ENCODE assay signal across 30 mouse cellular contexts in genomic region chr2:59055615-59056145, GRCm38 (mm10).
DNase-seq lines count a peak whose midpoint lies in the region; ATAC-seq lines count a peak whose summit lies in the region.
"Had no signal": no experiment of that assay in that cellular context is flagged by ENCODE, and none has a peak within 500 bp of the region (broad histone marks: within the 10 kb centered on the region; RNA-seq: fewer than 3 reads in every experiment).

No protein-coding gene starts in this region.

- H3K27ac ChIP-seq in forebrain, embryonic 16.5 days (ENCODE audit: low read length) = peak overlapping the region; percentile 14; the same call in 1 of the 2 replicates
- H3K27ac ChIP-seq in forebrain, embryonic 13.5 days = no peak overlapping the region
- H3K27ac ChIP-seq: forebrain, embryonic 15.5 days; heart, embryonic 15.5 days; hindbrain, embryonic 12.5 days; limb, embryonic 10.5 days; limb, embryonic 15.5 days; liver, embryonic 13.5 days; midbrain, embryonic 10.5 days; midbrain, embryonic 15.5 days; neural tube, embryonic 12.5 days had no signal

- WGBS in forebrain, embryonic 16.5 days = 81% methylated on average over 5 of the region's 5 CpGs
- 83% methylated on average over 5 of the region's 5 CpGs for WGBS in forebrain, embryonic 13.5 days

- no peak overlapping the region for H3K4me2 ChIP-seq in forebrain, embryonic 16.5 days (ENCODE audit: low read length)
- H3K4me2 ChIP-seq in forebrain, embryonic 13.5 days = no peak overlapping the region
- H3K4me2 ChIP-seq: forebrain, embryonic 15.5 days; heart, embryonic 15.5 days; hindbrain, embryonic 12.5 days; limb, embryonic 15.5 days; liver, embryonic 13.5 days; lung, embryonic 14.5 days; midbrain, embryonic 15.5 days; neural tube, embryonic 12.5 days had no signal

- no peaks in the 10 kb centered on the region for H3K9me3 ChIP-seq in forebrain, embryonic 16.5 days (ENCODE audit: control insufficient read depth, low read length)
- no peaks in the 10 kb centered on the region for H3K9me3 ChIP-seq in forebrain, embryonic 13.5 days (replicated peaks)
- H3K9me3 ChIP-seq: forebrain, embryonic 15.5 days; G1E; heart, embryonic 15.5 days; hindbrain, embryonic 12.5 days; limb, embryonic 10.5 days; limb, embryonic 15.5 days; liver, embryonic 13.5 days; midbrain, embryonic 10.5 days; midbrain, embryonic 15.5 days; neural tube, embryonic 12.5 days had no signal

- no peak for ATAC-seq in forebrain, embryonic 16.5 days
- no peak for ATAC-seq in forebrain, embryonic 13.5 days
- peak; percentile 64 for ATAC-seq in CD4-positive, CD25-positive, alpha-beta regulatory T cell, adult 4 months
- ATAC-seq in monocyte, adult 5-6 weeks (replicated peaks; ENCODE audit: insufficient number of reproducible peaks, low FRiP score, low TSS enrichment, poor library complexity, severe bottlenecking) = no peak
- ATAC-seq: forebrain, embryonic 15.5 days; midbrain, embryonic 15.5 days; Patski had no signal

- no peak overlapping the region for H3K9ac ChIP-seq in forebrain, embryonic 16.5 days (replicated peaks; ENCODE audit: low read depth, low read length)
- H3K9ac ChIP-seq in forebrain, embryonic 13.5 days = no peak overlapping the region
- H3K9ac ChIP-seq: forebrain, embryonic 15.5 days; heart, embryonic 15.5 days; hindbrain, embryonic 12.5 days; limb, embryonic 15.5 days; liver, embryonic 13.5 days; lung, embryonic 14.5 days; midbrain, embryonic 15.5 days; neural tube, embryonic 12.5 days had no signal

- H3K4me1 ChIP-seq in forebrain, embryonic 16.5 days (replicated peaks; ENCODE audit: control insufficient read depth, insufficient read depth, low read length) = no peaks in the 10 kb centered on the region; the same call in 1 of the 2 replicates
- no peaks in the 10 kb centered on the region for H3K4me1 ChIP-seq in forebrain, embryonic 13.5 days
- H3K4me1 ChIP-seq: forebrain, embryonic 15.5 days; heart, embryonic 15.5 days; hindbrain, embryonic 12.5 days; limb, embryonic 10.5 days; limb, embryonic 15.5 days; liver, embryonic 13.5 days; midbrain, embryonic 15.5 days; neural tube, embryonic 12.5 days had no signal

- no peak overlapping the region for H3K4me3 ChIP-seq in forebrain, embryonic 16.5 days (replicated peaks; ENCODE audit: low read length)
- H3K4me3 ChIP-seq in forebrain, embryonic 13.5 days = no peak overlapping the region
- H3K4me3 ChIP-seq: forebrain, embryonic 15.5 days; heart, embryonic 15.5 days; hindbrain, embryonic 12.5 days; limb, embryonic 10.5 days; limb, embryonic 15.5 days; liver, embryonic 13.5 days; midbrain, embryonic 10.5 days; midbrain, embryonic 15.5 days; neural tube, embryonic 12.5 days had no signal

- H3K27me3 ChIP-seq in forebrain, embryonic 16.5 days (replicated peaks; ENCODE audit: control insufficient read depth, insufficient read depth, low read length) = no peaks in the 10 kb centered on the region
- no peaks in the 10 kb centered on the region for H3K27me3 ChIP-seq in forebrain, embryonic 13.5 days
- H3K27me3 ChIP-seq: forebrain, embryonic 15.5 days; heart, embryonic 15.5 days; hindbrain, embryonic 12.5 days; limb, embryonic 15.5 days; liver, embryonic 13.5 days; midbrain, embryonic 15.5 days; neural tube, embryonic 12.5 days; Patski had no signal

- H3K36me3 ChIP-seq in forebrain, embryonic 16.5 days (ENCODE audit: control insufficient read depth, insufficient read depth) = no peaks in the 10 kb centered on the region
- no peaks in the 10 kb centered on the region for H3K36me3 ChIP-seq in forebrain, embryonic 13.5 days (ENCODE audit: poor library complexity, severe bottlenecking)
- H3K36me3 ChIP-seq: forebrain, embryonic 15.5 days; G1E; heart, embryonic 15.5 days; hindbrain, embryonic 12.5 days; limb, embryonic 10.5 days; limb, embryonic 15.5 days; liver, embryonic 13.5 days; midbrain, embryonic 10.5 days; midbrain, embryonic 15.5 days; neural tube, embryonic 12.5 days had no signal

- peak; percentile 30 for DNase-seq in 3T3-L1 (ENCODE audit: low read depth, low spot score)
- DNase-seq in induced T-regulatory cell, adult 2 months (ENCODE audit: low read depth) = peak; percentile 31
- no peak for DNase-seq in right cerebral cortex, adult 18-20 months
- DNase-seq: adrenal gland, postnatal 14 days; cerebellum, adult 2 months; gastrocnemius, postnatal 14 days; heart, postnatal 36 days; kidney, adult 11 months; kidney, postnatal 36 days; layer of hippocampus, postnatal 36 days; liver, embryonic 13.5 days; lung, embryonic 14.5 days; lung, postnatal 14 days; right cerebral cortex, postnatal 4 days; thymus, adult 2 months; thymus, postnatal 4 days had no signal
